Mouse (Mus musculus) spleen, postnatal 10 days (tissue): Measurements from ENCODE around the gene Tmem52b.
A peak's percentile ranks its signal among the peaks of the same experiment; 100 is the strongest.

Experiments
- DNase-seq, 2 experiments: peaks; one replicate each; pipeline ENCODE4 v3.0.0; 2021 to 2022; ENCODE audit warnings: low spot score in 2 of 2

Gene Tmem52b

GRCm38 (mm10) chr6:129532556-129532941 lies 20.2 kb downstream of the Tmem52b start:
- DNase-seq = peak in 1 of 2 experiments; percentile 43

- DNase-seq = peak; percentile 67 to 81
Observed at GRCm38 (mm10) chr6:129532942-129533860, 20.8 kb downstream of the Tmem52b start, which contains the start of gene Gabarapl1. Gene Gabarapl1, plus strand, starts transcription at chr6:129533160.

DNA sequence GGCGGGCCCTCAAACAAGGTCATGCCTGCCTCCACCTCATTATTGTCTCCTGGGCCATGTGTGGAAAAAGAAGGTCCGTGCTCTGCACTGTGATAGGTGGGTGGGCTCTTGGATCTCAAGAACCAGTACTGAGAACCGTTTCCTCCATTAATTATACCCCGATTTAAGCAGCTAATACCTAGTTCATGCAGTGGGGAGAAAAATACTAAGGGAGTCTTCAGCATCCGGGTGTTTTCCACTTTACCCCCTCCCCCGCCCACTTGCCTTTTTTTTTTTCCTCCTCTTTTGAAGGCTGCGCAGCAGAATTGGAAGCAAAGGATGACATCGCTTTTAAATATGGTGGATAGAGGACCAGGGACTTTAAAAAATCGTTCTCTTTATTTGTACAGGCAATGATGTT lies 21.7 kb downstream of the Tmem52b start:
- DNase-seq = no peak

DNA sequence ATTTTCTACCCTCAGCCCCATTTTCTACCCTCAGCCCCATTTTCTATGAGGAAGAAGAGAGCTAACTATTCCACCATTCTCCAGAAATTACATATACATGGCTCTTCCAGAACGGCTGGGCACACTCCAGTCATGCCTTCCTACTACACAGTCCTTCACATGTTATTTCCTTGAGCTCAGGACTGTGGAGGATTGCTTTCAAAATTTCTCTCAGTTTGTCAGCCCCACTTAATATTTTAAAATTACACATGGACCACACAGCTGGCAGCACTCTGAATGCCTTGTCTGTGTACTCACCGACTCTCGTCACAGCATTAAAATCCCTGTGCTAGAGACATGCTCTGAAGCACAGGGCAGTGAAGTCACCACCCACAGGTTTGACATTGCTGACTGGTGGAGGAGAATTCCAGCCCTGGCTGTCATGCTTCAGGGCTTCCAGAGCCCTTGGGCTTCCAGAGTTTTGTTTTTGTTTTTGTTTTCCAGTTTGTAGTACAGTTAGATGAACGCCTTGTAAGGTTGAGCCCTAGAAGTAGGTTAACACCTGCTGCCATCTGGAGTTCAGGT lies 22.4 kb downstream of the Tmem52b start:
- no peak for DNase-seq

DNA sequence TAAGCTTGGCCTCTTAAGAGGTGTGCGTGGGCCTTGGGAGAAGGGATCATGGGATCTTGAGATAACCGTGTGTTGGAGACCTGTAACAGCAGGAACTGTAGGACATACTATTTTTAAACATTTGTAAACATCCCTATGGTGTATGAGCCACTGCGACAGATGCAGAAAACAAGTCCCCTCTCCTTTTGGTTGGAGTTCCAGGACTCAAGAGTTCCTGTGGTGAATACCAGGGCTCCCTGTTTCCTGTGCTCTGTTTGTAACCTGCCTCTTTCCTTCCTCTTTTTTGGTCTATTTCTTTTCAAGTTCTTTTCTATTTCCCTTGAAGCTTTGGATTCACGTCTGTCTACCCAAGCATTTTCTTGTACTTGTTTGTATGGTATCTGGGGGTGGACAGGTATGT lies 23.4 kb downstream of the Tmem52b start:
- no peak for DNase-seq

- DNase-seq = no peak
Observed at GRCm38 (mm10) chr6:129538555-129538954, 26.2 kb downstream of the Tmem52b start.

GRCm38 (mm10) chr6:129541931-129542330 lies 29.6 kb downstream of the Tmem52b start:
- DNase-seq = no peak

DNA sequence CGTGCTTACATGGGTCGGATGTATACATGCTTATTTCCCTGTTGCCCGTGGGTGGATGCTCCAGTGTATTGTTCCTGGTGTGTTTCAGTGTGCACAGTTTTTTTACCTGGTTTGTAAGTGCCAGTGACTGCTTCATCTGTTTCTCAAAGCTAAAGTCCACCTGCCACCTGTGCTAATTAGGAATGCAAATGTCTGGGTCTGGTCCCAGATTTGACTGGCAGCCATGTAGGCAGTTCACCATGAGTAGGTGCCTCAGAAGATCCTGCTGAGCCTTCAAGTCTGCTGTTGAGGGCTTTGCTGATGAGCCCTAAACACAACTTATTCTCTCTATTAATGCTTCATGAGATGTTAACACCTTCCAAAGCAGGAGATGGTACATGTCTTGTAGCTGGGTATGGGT lies 30.2 kb downstream of the Tmem52b start:
- no peak for DNase-seq

- DNase-seq = peak; percentile 27 to 68
Observed at GRCm38 (mm10) chr6:129543709-129544606, 31.6 kb downstream of the Tmem52b start.

- DNase-seq = no peak
Observed at GRCm38 (mm10) chr6:129547277-129547676, 34.9 kb downstream of the Tmem52b start.

GRCm38 (mm10) chr6:129548009-129548408 lies 35.7 kb downstream of the Tmem52b start:
- DNase-seq = no peak

DNA sequence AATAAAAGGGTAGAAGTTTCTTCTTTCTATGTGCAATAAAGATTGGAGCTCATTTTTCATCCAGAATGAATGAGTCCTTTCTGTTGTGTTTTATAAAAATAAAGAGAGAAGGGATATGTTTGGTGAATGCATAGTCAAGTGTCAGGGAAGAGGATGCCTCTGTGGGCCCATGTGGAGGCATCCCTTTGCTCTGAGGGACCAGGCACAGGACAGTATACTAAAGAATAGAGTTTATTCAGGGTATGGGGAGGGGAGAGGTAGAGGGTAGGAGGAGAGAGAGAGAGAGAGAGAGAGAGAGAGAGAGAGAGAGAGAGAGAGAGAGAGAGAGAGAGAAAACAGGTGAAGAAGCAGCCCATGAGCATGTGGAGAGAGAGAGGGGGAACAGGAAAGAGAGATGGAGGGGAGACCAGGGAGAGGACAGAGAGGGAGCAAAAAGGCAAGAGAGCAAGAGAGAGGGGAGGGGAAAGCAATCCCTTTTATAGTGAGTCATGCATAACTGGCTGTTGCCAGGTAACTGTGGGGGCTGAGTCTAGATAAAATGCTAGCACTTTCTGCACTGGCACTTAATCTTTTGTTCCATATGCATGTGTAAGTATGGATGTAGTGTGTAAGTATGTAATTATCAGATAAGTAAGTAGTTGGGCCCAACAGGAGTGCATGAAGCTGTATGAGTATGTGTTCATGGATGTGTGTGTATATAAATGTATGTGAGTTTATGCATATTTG lies 45.1 kb downstream of the Tmem52b start:
- DNase-seq = no peak

DNA sequence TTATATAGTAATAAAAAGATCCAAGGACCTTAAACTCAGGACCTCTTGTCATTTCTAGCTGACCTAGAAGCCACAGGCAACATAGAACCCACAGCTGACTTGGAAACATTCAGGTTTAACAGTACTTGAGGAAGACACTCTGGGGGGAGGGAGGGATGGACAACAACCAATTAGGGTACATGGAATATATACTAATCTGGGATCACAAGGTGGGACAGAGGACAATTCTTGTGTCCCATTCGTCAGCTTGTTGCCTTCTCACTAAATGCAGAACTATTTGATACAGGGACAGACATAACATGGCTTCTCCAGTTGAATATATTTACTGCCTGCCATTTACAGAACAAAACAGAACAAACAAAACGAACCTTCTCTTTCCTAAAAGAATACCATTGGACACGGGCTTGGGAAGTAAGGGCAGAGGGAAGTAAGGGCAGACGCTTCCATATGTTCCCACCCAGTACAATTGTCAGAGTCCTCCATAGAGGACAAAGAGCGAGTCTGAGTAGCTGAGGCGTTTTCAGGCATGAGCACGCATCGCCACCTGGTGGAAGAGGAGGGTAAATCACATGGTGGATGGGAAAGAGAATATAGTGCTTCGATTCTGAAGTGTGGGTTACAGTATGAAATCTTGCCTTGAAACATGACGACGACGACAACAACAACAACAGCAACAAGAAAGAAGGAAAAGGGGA lies 46.7 kb downstream of the Tmem52b start:
- peak; percentile 34 to 78 for DNase-seq

DNA sequence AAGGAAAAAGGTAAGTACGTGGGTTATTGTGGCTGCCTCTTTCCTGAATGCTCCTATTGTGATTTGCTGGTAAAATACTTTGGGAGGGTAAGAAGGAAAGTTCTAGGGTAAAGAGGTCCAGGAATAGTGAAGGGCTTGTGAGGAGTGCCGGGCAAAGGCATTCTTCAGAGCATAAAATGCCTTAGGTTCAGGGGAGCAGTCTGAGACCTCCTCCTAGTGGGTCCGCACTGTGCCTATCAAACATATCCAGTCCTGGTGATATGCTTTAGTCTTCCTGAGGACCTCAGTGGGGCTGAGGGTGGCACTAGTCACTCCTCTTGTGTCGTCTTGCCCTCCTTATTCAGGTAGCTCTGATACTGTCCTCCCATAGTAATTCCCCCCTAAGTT lies 47.3 kb downstream of the Tmem52b start:
- DNase-seq = no peak

GRCm38 (mm10) chr6:129565257-129565656 lies 52.9 kb downstream of the Tmem52b start:
- no peak for DNase-seq
